ENCODE assay signal across 8 mouse cellular contexts in the genomic region with DNA sequence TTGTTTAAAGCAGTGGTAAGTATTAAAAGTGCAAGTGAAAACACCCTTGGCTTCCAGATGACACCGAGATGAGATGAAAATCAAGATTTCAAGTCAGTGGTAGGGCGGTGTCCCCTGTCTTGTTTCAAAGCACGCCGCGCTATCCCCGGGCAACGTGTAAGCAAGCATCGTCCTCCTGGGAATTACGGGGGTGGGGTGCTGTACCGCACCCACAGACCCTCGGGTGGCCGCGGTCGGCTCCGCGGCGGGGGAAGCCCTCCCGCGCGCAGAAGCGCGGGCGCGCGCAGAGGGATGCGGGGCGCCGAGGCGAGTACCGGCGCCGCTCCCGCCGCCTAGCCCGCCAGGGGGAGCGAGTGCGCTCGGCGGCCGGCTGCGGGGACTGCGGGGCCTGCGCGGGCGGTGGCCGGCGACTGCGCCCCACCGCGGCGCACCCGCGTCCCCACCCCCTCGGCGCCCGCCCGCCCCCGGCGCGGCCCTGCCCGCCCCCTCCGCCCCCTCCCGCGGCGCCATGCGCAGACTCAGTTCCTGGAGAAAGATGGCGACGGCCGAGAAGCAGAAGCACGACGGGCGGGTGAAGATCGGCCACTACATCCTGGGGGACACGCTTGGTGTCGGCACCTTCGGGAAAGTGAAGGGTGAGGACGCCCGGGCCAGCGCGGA. TPM values are rescaled to one million over a fixed set of nuclear protein-coding genes. Genes with fewer than 3 reads are reported as not detected.
DNase-seq lines count a peak whose midpoint lies in the region; ATAC-seq and TF ChIP-seq lines count a peak whose summit lies in the region.

Gene Prkaa1 (plus strand): TSS at position 501 of the 660 bp plus-strand sequence.

- H3K36me3 ChIP-seq in forebrain, embryonic 10.5 days (replicated peaks): peaks cover 8% of the 10 kb centered on the region; the same call in 1 of the 2 replicates
- H3K36me3 ChIP-seq in heart, embryonic 14.5 days (ENCODE audit: control insufficient read depth, insufficient read depth, low read length): no peaks in the 10 kb centered on the region
- H3K36me3 ChIP-seq in liver, embryonic 11.5 days (ENCODE audit: control insufficient read depth, insufficient read depth, low read length): no peaks in the 10 kb centered on the region
- no peaks in the 10 kb centered on the region for H3K36me3 ChIP-seq in myocyte (ENCODE audit: control insufficient read depth, insufficient read depth)
- no peaks in the 10 kb centered on the region for H3K36me3 ChIP-seq in stomach, embryonic 16.5 days (ENCODE audit: control insufficient read depth, insufficient read depth, low read length)

- no peaks in the 10 kb centered on the region for H3K27me3 ChIP-seq in forebrain, embryonic 10.5 days (ENCODE audit: poor library complexity, severe bottlenecking)
- no peaks in the 10 kb centered on the region for H3K27me3 ChIP-seq in heart, embryonic 14.5 days (ENCODE audit: control insufficient read depth, insufficient read depth, low read length)
- no peaks in the 10 kb centered on the region for H3K27me3 ChIP-seq in liver, embryonic 11.5 days (replicated peaks; ENCODE audit: control insufficient read depth, insufficient read depth, low read length)
- H3K27me3 ChIP-seq in myocyte (ENCODE audit: control insufficient read depth, insufficient read depth, insufficient read length): no peaks in the 10 kb centered on the region
- H3K27me3 ChIP-seq in stomach, embryonic 16.5 days (ENCODE audit: control insufficient read depth, insufficient read depth, low read length): no peaks in the 10 kb centered on the region

- H3K79me2 ChIP-seq in myocyte (ENCODE audit: control insufficient read depth, insufficient read depth): peaks cover 44% of the 10 kb centered on the region

- TF ChIP-seq CTCF in brain, embryonic 14.5 days (IDR thresholded peaks at IDR 0.05; ENCODE audit: borderline replicate concordance, extremely low read depth, insufficient read depth, insufficient read length): peak; percentile 46; the same call in 1 of the 2 replicates

- peak within 1 kb of the TSS; percentile 85 for H3K4me3 ChIP-seq in forebrain, embryonic 10.5 days
- H3K4me3 ChIP-seq in heart, embryonic 14.5 days (ENCODE audit: control insufficient read depth in 1 of 2, insufficient read depth in 1 of 2, low read depth in 1 of 2, low read length in 2 of 2): peak within 1 kb of the TSS; percentile 88 to 98
- peak within 1 kb of the TSS; percentile 98 for H3K4me3 ChIP-seq in liver, embryonic 11.5 days (ENCODE audit: low read depth, low read length)
- H3K4me3 ChIP-seq in myocyte: peak within 1 kb of the TSS; percentile 53
- H3K4me3 ChIP-seq in stomach, embryonic 16.5 days (replicated peaks; ENCODE audit: low read length): peak within 1 kb of the TSS; percentile 93

- peak; percentile 31; the same call in 1 of the 2 replicates for TF ChIP-seq POLR2A in brain, embryonic 14.5 days (IDR thresholded peaks at IDR 0.05; ENCODE audit: borderline replicate concordance, extremely low read depth, insufficient read depth, insufficient read length, poor library complexity, severe bottlenecking)
- peak; percentile 82 for TF ChIP-seq POLR2A in myocyte (IDR thresholded peaks at IDR 0.05; ENCODE audit: insufficient read length, low read depth)

- no peaks in the 10 kb centered on the region for H3K9me3 ChIP-seq in forebrain, embryonic 10.5 days
- H3K9me3 ChIP-seq in heart, embryonic 14.5 days (ENCODE audit: control insufficient read depth, low read length): no peaks in the 10 kb centered on the region
- no peaks in the 10 kb centered on the region for H3K9me3 ChIP-seq in liver, embryonic 11.5 days (ENCODE audit: control insufficient read depth, low read length)
- H3K9me3 ChIP-seq in stomach, embryonic 16.5 days (replicated peaks; ENCODE audit: control insufficient read depth, low read length): no peaks in the 10 kb centered on the region

- peak within 1 kb of the TSS; percentile 73 for H3K4me2 ChIP-seq in heart, embryonic 14.5 days (ENCODE audit: low read length)
- H3K4me2 ChIP-seq in liver, embryonic 11.5 days: peak within 1 kb of the TSS; percentile 80
- peak within 1 kb of the TSS; percentile 95 for H3K4me2 ChIP-seq in myocyte (ENCODE audit: low read depth)
- peak within 1 kb of the TSS; percentile 77 for H3K4me2 ChIP-seq in stomach, embryonic 16.5 days (ENCODE audit: low read depth, low read length)

- H3K4me1 ChIP-seq in forebrain, embryonic 10.5 days: peaks cover 14% of the 10 kb centered on the region
- H3K4me1 ChIP-seq in heart, embryonic 14.5 days (ENCODE audit: control insufficient read depth in 2 of 2, insufficient read depth in 2 of 2, low read length in 2 of 2): peaks cover 2 to 12% of the 10 kb centered on the region in 2 experiments
- peaks cover 36% of the 10 kb centered on the region for H3K4me1 ChIP-seq in liver, embryonic 11.5 days (replicated peaks; ENCODE audit: control insufficient read depth, insufficient read depth, low read length)
- peaks cover 13% of the 10 kb centered on the region for H3K4me1 ChIP-seq in stomach, embryonic 16.5 days (ENCODE audit: control insufficient read depth, insufficient read depth, low read length)

- peak within 1 kb of the TSS; percentile 87 for H3K9ac ChIP-seq in heart, embryonic 14.5 days (ENCODE audit: low read length)
- H3K9ac ChIP-seq in liver, embryonic 11.5 days (ENCODE audit: low read depth, low read length): peak within 1 kb of the TSS; percentile 94
- peak within 1 kb of the TSS; percentile 95 for H3K9ac ChIP-seq in stomach, embryonic 16.5 days (ENCODE audit: low read length)

- DNase-seq in brain, embryonic 14.5 days (ENCODE audit: low read depth): peak; percentile 90
- DNase-seq in forebrain, embryonic 10.5 days (ENCODE audit: extremely low spot score, low spot score): peak; percentile 75
- DNase-seq in kidney, postnatal 10 days: peak; percentile 87
- peak; percentile 66 for DNase-seq in liver, embryonic 11.5 days (ENCODE audit: low spot score)

- peak; percentile 68 for ATAC-seq in CD4-positive, CD25-positive, alpha-beta regulatory T cell, adult 4 months
- ATAC-seq in heart, embryonic 14.5 days (ENCODE audit: insufficient number of reproducible peaks, insufficient read depth, low FRiP score, low read depth): peak; percentile 94
- peak; percentile 75 for ATAC-seq in liver, embryonic 11.5 days (replicated peaks; ENCODE audit: low FRiP score)
- peak; percentile 95 for ATAC-seq in stomach, embryonic 16.5 days (ENCODE audit: insufficient read depth, low FRiP score)

- H3K27ac ChIP-seq in forebrain, embryonic 10.5 days: peak within 1 kb of the TSS; percentile 96
- peak within 1 kb of the TSS; percentile 84 to 93 for H3K27ac ChIP-seq in heart, embryonic 14.5 days (replicated peaks in 1 of 2; ENCODE audit: control insufficient read depth in 1 of 2, insufficient read depth in 1 of 2, low read depth in 2 of 2, low read length in 2 of 2)
- peak within 1 kb of the TSS; percentile 94 for H3K27ac ChIP-seq in liver, embryonic 11.5 days (ENCODE audit: low read depth, low read length)
- H3K27ac ChIP-seq in stomach, embryonic 16.5 days (ENCODE audit: low read length): peak within 1 kb of the TSS; percentile 87

- H3ac ChIP-seq in myocyte (ENCODE audit: control insufficient read depth, insufficient read length): peak within 1 kb of the TSS; percentile 70

- WGBS in forebrain, embryonic 10.5 days: under 1% methylated on average over 74 of the region's 80 CpGs
- WGBS in heart, embryonic 14.5 days: under 1% methylated on average over 80 of the region's 80 CpGs
- WGBS in liver, embryonic 11.5 days: under 1% methylated on average over 55 of the region's 80 CpGs
- WGBS in stomach, embryonic 16.5 days: under 1% methylated on average over 55 of the region's 80 CpGs

TF ChIP-seq in myocyte, 11 proteins besides CTCF, POLR2A, EP300 and RAD21:
- TF ChIP-seq E2F4 (IDR thresholded peaks at IDR 0.05; ENCODE audit: insufficient read depth): no peak
- peak; percentile 87 for TF ChIP-seq POLR2AphosphoS2 (IDR thresholded peaks at IDR 0.05; ENCODE audit: insufficient read length, low read depth)
- TF ChIP-seq MYOG (IDR thresholded peaks at IDR 0.05; ENCODE audit: control insufficient read depth in 1 of 3, insufficient read depth in 1 of 3, insufficient read length in 2 of 3, low read depth in 2 of 3): peak in 1 of 3 experiments; percentile 42
- no peak for TF ChIP-seq CEBPB (IDR thresholded peaks at IDR 0.05; ENCODE audit: insufficient read depth, poor library complexity, severe bottlenecking)
- no peak for TF ChIP-seq TCF3 (IDR thresholded peaks at IDR 0.05; ENCODE audit: insufficient read length, low read depth)
- no peak for TF ChIP-seq REST (IDR thresholded peaks at IDR 0.05; ENCODE audit: insufficient read depth, insufficient read length)
- peak in 1 of 3 experiments; percentile 23 for TF ChIP-seq MYOD1 (IDR thresholded peaks at IDR 0.05; ENCODE audit: control insufficient read depth in 1 of 3, insufficient read length in 2 of 3, low read depth in 2 of 3)
- no peak for TF ChIP-seq TCF12 (IDR thresholded peaks at IDR 0.05; ENCODE audit: insufficient read depth, poor library complexity, severe bottlenecking)
- no peak for TF ChIP-seq MAX (IDR thresholded peaks at IDR 0.05; ENCODE audit: low read depth)
TF ChIP-seq in myocyte: peak in this region for 3.

RNA-seq across cellular contexts. Expression of gene Prkaa1, which starts in this region (rescaled TPM):
- 10 to 100 TPM; 19.5 to 20.4 TPM for polyA plus RNA-seq in CD4-positive, CD25-positive, alpha-beta regulatory T cell, adult 4 months (2017; shearing (Covaris generic))
- 11.5 and 14.4 TPM in 2 replicates for polyA plus RNA-seq in brain, embryonic 14.5 days (2012; rRNA removed)
- 12.8 and 12.9 TPM in 2 replicates for polyA plus RNA-seq in forebrain, embryonic 10.5 days (2016; fragmentation: Nextera tagmentation; extraction: Ambion mirVana)
- polyA plus RNA-seq in heart, embryonic 14.5 days (2014; fragmentation: Nextera tagmentation; extraction: Ambion mirVana): 20.9 and 21.3 TPM in 2 replicates
- polyA plus RNA-seq in liver, embryonic 11.5 days (2014; fragmentation: Nextera tagmentation; extraction: Ambion mirVana): 36.2 and 39.3 TPM in 2 replicates
- 14.9 TPM for polyA plus RNA-seq in myocyte (2012; fragmentation: generic; extraction: Trizol)
- polyA plus RNA-seq in stomach, embryonic 16.5 days (2015; fragmentation: Nextera tagmentation; extraction: Ambion mirVana): 24.2 and 25.1 TPM in 2 replicates

Comparison
In these comparisons a context has a peak if more than half of its experiments do, and no peak if none do; other contexts are left out.
1. Peak in every context shown above with its lines: DNase-seq, ATAC-seq, H3K4me3 ChIP-seq and H3K27ac ChIP-seq.